Mouse (Mus musculus): ENCODE measurements around the gene Mtfmt. TPM values are rescaled to one million over a fixed set of nuclear protein-coding genes. Genes with fewer than 3 reads are reported as not detected.

Gene Mtfmt
- polyA plus RNA-seq, 1 experiment from 2014 or later: 13.2 TPM

DNA sequence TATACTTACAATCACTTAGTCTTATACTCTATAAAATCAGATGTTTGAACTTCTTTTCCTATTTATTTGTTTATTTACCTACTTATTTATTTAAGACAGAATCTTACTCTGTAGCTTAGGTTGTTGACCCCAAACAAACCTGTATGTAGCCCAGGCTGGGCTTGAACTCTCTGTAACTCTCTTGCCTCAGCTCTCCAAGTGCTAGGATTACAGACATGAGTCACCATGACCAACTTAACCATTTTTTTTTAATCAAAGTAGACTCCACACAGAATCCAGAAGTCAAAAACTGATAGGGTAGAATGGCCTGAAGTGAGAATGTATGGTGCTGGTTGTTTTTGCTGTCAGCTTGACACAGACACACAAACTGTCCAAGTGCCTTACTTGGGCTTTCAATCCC lies 5.2 kb upstream of the Mtfmt start:
- H3K4me2 ChIP-seq: no peak overlapping the region
- H3K9ac ChIP-seq: no peak overlapping the region
- no peaks in the 10 kb centered on the region for H3K9me3 ChIP-seq (replicated peaks)
- no peak for ATAC-seq (replicated peaks; ENCODE audit: insufficient number of reproducible peaks, insufficient read depth, low FRiP score, low read depth)
- no peaks in the 10 kb centered on the region for H3K36me3 ChIP-seq
- no peak overlapping the region for H3K27ac ChIP-seq
- no peak overlapping the region for H3K4me3 ChIP-seq
- H3K4me1 ChIP-seq (replicated peaks): no peaks in the 10 kb centered on the region
- no peaks in the 10 kb centered on the region for H3K27me3 ChIP-seq

GRCm38 (mm10) chr9:65430921-65431320 lies 4.7 kb upstream of the Mtfmt start:
- H3K4me2 ChIP-seq: no peak overlapping the region
- no peaks in the 10 kb centered on the region for H3K9me3 ChIP-seq (replicated peaks)
- H3K27ac ChIP-seq: no peak overlapping the region
- no peaks in the 10 kb centered on the region for H3K27me3 ChIP-seq
- no peak for ATAC-seq (replicated peaks; ENCODE audit: insufficient number of reproducible peaks, insufficient read depth, low FRiP score, low read depth)
- 90% methylated on average over 5 of the region's 5 CpGs for WGBS
- H3K9ac ChIP-seq: no peak overlapping the region
- no peaks in the 10 kb centered on the region for H3K4me1 ChIP-seq (replicated peaks)
- H3K36me3 ChIP-seq: no peaks in the 10 kb centered on the region
- no peak overlapping the region for H3K4me3 ChIP-seq

DNA sequence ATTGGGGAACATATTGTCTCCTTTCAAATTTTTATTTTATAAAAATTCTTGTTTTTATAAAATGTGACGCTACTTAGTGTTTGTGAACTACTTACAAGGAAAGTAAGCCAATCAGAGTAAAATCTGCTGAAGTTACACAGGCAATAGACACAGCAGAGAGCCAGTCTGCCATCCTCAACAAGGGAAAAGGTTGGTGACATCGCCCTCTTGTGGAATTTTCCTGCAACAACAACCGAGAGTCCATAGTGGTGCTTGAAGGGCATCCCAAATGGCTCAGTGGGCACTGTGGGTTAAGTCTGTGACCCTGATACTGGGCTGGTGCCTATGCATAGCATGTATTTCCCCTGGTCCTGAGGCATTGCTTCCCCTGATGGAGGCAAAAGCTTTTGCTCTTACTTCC lies 3.3 kb upstream of the Mtfmt start:
- peaks cover 4% of the 10 kb centered on the region; the same call in 1 of the 2 replicates for H3K4me1 ChIP-seq (replicated peaks)
- ATAC-seq (replicated peaks; ENCODE audit: insufficient number of reproducible peaks, insufficient read depth, low FRiP score, low read depth): 0 out of 2 replicates have a peak, but pooled peaks have one; percentile 23
- H3K4me2 ChIP-seq: no peak overlapping the region
- H3K27ac ChIP-seq: no peak overlapping the region
- no peaks in the 10 kb centered on the region for H3K27me3 ChIP-seq
- H3K36me3 ChIP-seq: no peaks in the 10 kb centered on the region
- no peak overlapping the region for H3K4me3 ChIP-seq
- no peak overlapping the region for H3K9ac ChIP-seq
- H3K9me3 ChIP-seq (replicated peaks): no peaks in the 10 kb centered on the region
- 5% methylated on average over 3 of the region's 3 CpGs for WGBS

- H3K36me3 ChIP-seq: no peaks in the 10 kb centered on the region
- H3K9ac ChIP-seq: no peak overlapping the region
- H3K27ac ChIP-seq: no peak overlapping the region
- peaks cover 4% of the 10 kb centered on the region; the same call in 1 of the 2 replicates for H3K4me1 ChIP-seq (replicated peaks)
- ATAC-seq (replicated peaks; ENCODE audit: insufficient number of reproducible peaks, insufficient read depth, low FRiP score, low read depth): no peak
- no peak overlapping the region for H3K4me3 ChIP-seq
- H3K4me2 ChIP-seq: no peak overlapping the region
- no peaks in the 10 kb centered on the region for H3K27me3 ChIP-seq
- no peaks in the 10 kb centered on the region for H3K9me3 ChIP-seq (replicated peaks)
- WGBS: 63% methylated on average over 5 of the region's 5 CpGs
Observed at GRCm38 (mm10) chr9:65434140-65434539, 1.4 kb upstream of the Mtfmt start.

- Histone ChIP-seq H3K9ac (no peak overlapping the region), H3K4me2 (no peak overlapping the region), H3K36me3 (no peaks in the 10 kb centered on the region; the same call in 1 of the 2 replicates), H3K4me1 (replicated peaks) (peaks cover 4% of the 10 kb centered on the region; the same call in 1 of the 2 replicates), H3K27me3 (no peaks in the 10 kb centered on the region), H3K27ac (no peak overlapping the region), H3K9me3 (replicated peaks) (no peaks in the 10 kb centered on the region), H3K4me3 (no peak overlapping the region)
- 71% methylated on average over 4 of the region's 4 CpGs for WGBS
- no peak for ATAC-seq (replicated peaks; ENCODE audit: insufficient number of reproducible peaks, insufficient read depth, low FRiP score, low read depth)
Observed at GRCm38 (mm10) chr9:65435211-65435610, 371 bp upstream of the Mtfmt start.

DNA sequence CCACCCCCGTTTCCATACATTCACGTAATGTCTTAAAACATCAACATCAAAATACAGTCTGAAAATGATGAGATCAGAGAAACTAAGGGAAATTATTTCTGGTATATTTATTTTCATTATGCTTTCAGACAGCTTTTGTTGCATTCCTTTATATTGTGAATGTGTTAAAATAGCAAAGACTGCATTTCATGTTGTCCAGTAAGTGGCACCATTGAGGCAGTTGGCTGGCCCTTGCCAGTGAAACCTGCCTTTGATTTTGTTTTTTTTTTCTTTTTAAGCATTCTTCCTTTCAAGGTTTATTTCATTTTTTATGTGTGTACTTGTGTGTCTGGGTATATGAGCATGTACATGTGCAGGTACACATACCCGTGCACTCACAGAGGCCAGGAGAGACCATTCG lies 9.1 kb downstream of the Mtfmt start:
- H3K27ac ChIP-seq: no peak overlapping the region
- peaks cover 53% of the 10 kb centered on the region for H3K36me3 ChIP-seq
- no peaks in the 10 kb centered on the region for H3K4me1 ChIP-seq (replicated peaks)
- no peak overlapping the region for H3K4me2 ChIP-seq
- no peak overlapping the region for H3K9ac ChIP-seq
- 95% methylated on average over 4 of the region's 4 CpGs for WGBS
- H3K27me3 ChIP-seq: no peaks in the 10 kb centered on the region
- H3K4me3 ChIP-seq: no peak overlapping the region
- ATAC-seq (replicated peaks; ENCODE audit: insufficient number of reproducible peaks, insufficient read depth, low FRiP score, low read depth): no peak
- H3K9me3 ChIP-seq (replicated peaks): no peaks in the 10 kb centered on the region

GRCm38 (mm10) chr9:65447951-65448350 lies 12.4 kb downstream of the Mtfmt start:
- WGBS: 86% methylated on average over 6 of the region's 6 CpGs
- H3K27me3 ChIP-seq: no peaks in the 10 kb centered on the region
- no peaks in the 10 kb centered on the region for H3K9me3 ChIP-seq (replicated peaks)
- H3K27ac ChIP-seq: no peak overlapping the region
- no peak overlapping the region for H3K9ac ChIP-seq
- ATAC-seq (replicated peaks; ENCODE audit: insufficient number of reproducible peaks, insufficient read depth, low FRiP score, low read depth): no peak
- peaks cover 63% of the 10 kb centered on the region for H3K36me3 ChIP-seq
- no peak overlapping the region for H3K4me2 ChIP-seq
- no peak overlapping the region for H3K4me3 ChIP-seq
- H3K4me1 ChIP-seq (replicated peaks): no peaks in the 10 kb centered on the region

- H3K27me3 ChIP-seq: no peaks in the 10 kb centered on the region
- ATAC-seq (replicated peaks; ENCODE audit: insufficient number of reproducible peaks, insufficient read depth, low FRiP score, low read depth): no peak
Observed at GRCm38 (mm10) chr9:65458975-65459374, 23.4 kb downstream of the Mtfmt start.

GRCm38 (mm10) chr9:65460198-65460597 lies 24.6 kb downstream of the Mtfmt start:
- Histone ChIP-seq H3K4me2 (peak overlapping the region; percentile 76), H3K27ac (peak overlapping the region; percentile 88), H3K4me3 (peak overlapping the region; percentile 93; the same call in 1 of the 2 replicates), H3K4me1 (replicated peaks) (peaks cover 16% of the 10 kb centered on the region), H3K9ac (no peak overlapping the region), H3K27me3 (no peaks in the 10 kb centered on the region), H3K36me3 (0 out of 2 replicates have a peak, but pooled peaks cover under 1% of the 10 kb centered on the region), H3K9me3 (replicated peaks) (no peaks in the 10 kb centered on the region)
- ATAC-seq (replicated peaks; ENCODE audit: insufficient number of reproducible peaks, insufficient read depth, low FRiP score, low read depth): no peak
- 69% methylated on average over 3 of the region's 3 CpGs for WGBS

More at GRCm38 (mm10) chr9:65458975-65459374, 23.4 kb downstream of the Mtfmt start:
- H3K4me3 ChIP-seq: no peak overlapping the region
- no peak overlapping the region for H3K9ac ChIP-seq
- H3K36me3 ChIP-seq: no peaks in the 10 kb centered on the region
- peaks cover 16% of the 10 kb centered on the region for H3K4me1 ChIP-seq (replicated peaks)
- H3K9me3 ChIP-seq (replicated peaks): no peaks in the 10 kb centered on the region
- H3K4me2 ChIP-seq: no peak overlapping the region
- 85% methylated on average over 2 of the region's 2 CpGs for WGBS
- H3K27ac ChIP-seq: no peak overlapping the region

DNA sequence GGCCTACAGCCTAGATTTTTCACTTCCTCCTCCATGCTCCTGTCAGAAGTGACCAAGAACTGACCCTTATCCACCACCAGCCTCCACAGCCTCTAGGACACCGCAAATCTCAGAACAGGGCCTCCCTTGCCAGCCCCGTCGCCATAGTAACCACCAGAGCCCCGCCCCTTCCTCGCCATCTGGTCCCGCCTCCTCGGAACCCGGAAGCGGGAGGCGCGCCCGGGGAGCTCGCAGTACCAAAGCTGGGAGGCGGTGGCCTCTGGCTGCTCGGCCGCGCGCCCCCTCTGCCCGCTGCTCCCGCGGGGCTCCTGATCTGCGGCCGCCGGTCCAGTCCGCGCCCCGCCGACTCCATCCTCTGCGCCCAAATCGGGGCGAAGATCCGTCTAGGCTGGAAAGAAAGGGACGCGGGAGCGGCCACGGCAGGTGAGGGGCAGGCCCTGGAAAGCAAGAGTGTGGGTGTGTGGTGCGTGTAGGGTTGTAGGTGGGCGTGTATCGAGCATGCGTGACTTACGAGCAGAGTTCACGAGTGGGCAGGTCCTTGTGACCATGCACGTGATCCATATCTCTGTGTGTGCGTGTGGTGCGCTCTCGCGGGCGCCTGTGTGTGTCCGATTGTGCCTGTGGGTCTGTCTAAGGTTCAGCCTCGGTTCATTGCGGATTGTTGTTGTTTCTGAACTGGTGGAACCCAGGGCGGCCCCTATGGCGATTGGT lies 25.3 kb downstream of the Mtfmt start, which contains the start of gene Spg21:
Gene Spg21 (plus strand): TSS at position 216 of the 711 bp plus-strand sequence.
- H3K9me3 ChIP-seq (replicated peaks): no peaks in the 10 kb centered on the region
- WGBS: under 1% methylated on average over 53 of the region's 53 CpGs
- H3K4me3 ChIP-seq: peak within 1 kb of the TSS; percentile 93
- peak within 1 kb of the TSS; percentile 87 for H3K9ac ChIP-seq
- peak; percentile 94 for ATAC-seq (replicated peaks; ENCODE audit: insufficient number of reproducible peaks, insufficient read depth, low FRiP score, low read depth)
- peaks cover 16% of the 10 kb centered on the region for H3K4me1 ChIP-seq (replicated peaks)
- H3K27me3 ChIP-seq: no peaks in the 10 kb centered on the region
- peak within 1 kb of the TSS; percentile 76 for H3K4me2 ChIP-seq
- H3K36me3 ChIP-seq: peaks cover 8% of the 10 kb centered on the region; the same call in 1 of the 2 replicates
- peak within 1 kb of the TSS; percentile 88 for H3K27ac ChIP-seq

DNA sequence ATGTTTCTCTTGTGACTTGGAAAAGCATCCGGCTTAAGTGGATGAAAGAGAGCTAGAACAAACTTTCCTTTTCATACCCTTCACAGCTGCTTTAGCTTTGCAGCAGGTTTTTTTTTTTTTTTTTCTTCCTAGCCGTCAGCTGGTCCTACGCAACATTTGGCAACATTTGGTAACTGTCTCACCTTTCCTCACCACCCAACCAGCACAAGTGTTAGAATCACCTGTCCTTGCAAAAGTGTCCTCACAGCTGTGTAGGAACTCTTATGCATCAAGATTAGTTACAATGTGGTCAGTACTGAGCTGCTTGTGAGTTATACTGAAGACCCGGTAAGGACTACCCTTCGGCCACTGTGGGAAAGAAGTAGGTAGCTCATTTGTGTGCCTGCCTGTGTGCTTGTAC lies 27.0 kb downstream of the Mtfmt start:
- Histone ChIP-seq H3K4me2 (no peak overlapping the region; the same call in 1 of the 2 replicates), H3K4me1 (replicated peaks) (peaks cover 16% of the 10 kb centered on the region), H3K9me3 (replicated peaks) (no peaks in the 10 kb centered on the region), H3K9ac (no peak overlapping the region), H3K36me3 (peaks cover 11% of the 10 kb centered on the region; the same call in 1 of the 2 replicates), H3K27me3 (no peaks in the 10 kb centered on the region), H3K4me3 (no peak overlapping the region), H3K27ac (no peak overlapping the region; the same call in 1 of the 2 replicates)
- WGBS: 63% methylated on average over 5 of the region's 5 CpGs
- no peak for ATAC-seq (replicated peaks; ENCODE audit: insufficient number of reproducible peaks, insufficient read depth, low FRiP score, low read depth)

GRCm38 (mm10) chr9:65464161-65464560 lies 28.6 kb downstream of the Mtfmt start:
- Histone ChIP-seq H3K4me1 (replicated peaks) (peaks cover 16% of the 10 kb centered on the region), H3K9me3 (replicated peaks) (no peaks in the 10 kb centered on the region), H3K9ac (no peak overlapping the region), H3K4me3 (no peak overlapping the region), H3K27ac (no peak overlapping the region), H3K27me3 (no peaks in the 10 kb centered on the region), H3K4me2 (no peak overlapping the region), H3K36me3 (peaks cover 14% of the 10 kb centered on the region; the same call in 1 of the 2 replicates)
- no peak for ATAC-seq (replicated peaks; ENCODE audit: insufficient number of reproducible peaks, insufficient read depth, low FRiP score, low read depth)
- 89% methylated on average over 6 of the region's 6 CpGs for WGBS

All from heart, embryonic 15.5 days (tissue).